Mouse (Mus musculus): ENCODE data around the gene Cdh5.

Cdh5 gene

DNA sequence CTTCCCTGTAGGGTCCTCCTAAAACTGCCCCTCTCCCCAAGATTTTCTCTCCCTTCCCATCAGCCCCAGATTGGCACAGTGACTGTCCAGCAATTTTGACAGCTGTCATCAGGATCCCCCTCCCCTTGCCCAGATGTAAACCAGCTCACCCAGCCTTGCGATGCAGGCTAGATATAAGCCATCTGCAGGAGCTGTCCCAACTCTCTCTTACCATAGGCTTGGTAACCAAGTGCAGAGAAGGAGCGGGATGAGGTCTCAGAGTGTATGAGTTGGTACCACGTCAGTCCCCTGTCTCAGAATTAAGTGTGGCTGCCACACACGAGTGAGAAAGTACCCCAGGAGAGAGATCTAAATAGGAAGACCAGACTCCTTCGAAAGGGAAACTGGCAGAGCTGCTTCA, 87.0 kb downstream of the Cdh5 start:
- no peak for DNase-seq (ENCODE audit: low spot score in 2 of 2)

DNA sequence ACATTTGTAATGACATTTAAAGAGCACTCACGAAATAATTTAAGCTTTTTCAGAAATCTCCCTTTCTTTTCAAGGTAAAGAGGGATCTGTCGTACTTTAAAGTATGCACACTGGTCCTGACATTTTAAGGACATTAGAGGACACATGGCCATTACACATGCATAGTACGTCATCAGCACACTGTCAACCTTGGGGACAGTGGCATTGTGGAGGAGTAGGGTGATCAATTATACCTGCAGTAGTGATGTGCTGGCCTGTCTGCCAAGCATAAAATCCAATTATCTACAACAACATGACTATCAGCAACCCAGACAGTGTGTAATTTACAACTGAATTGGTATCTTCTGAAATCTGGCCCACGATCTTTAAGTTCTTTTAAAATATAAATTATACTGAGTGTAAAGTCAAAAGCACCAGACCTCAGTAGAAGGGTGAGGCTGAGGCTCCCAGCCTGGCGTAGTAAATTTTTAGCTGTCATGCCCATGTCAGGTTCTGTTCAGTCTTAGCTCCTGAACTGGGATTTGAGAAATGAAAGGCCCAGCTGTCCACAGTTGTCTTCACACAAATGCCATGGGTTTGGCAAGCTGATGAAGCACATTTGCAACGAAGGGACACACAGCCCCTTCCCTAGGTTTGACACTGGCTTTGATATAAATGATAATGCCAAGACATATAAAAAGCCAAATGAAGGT, 89.5 kb downstream of the Cdh5 start:
- no peak for DNase-seq (ENCODE audit: low spot score in 2 of 2)

DNA sequence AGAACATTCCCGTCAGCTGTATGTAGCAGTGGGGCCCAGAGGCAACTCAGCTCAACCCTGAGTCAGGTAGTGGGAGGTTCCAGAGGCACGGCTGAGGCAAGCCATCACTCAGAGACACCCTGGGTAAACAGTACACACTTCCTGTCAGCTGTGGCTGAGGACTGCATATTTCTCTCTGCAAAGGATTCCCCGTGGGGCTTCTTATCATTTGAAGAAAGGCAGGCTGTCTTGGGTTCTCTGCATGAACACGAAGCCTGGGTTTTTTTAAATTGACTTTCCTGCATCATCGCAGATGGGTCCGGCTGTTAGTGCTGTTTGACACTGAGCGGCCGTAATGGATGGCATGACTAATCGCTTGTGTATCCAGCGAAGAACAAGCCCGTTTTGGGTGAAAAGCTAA, 90.1 kb downstream of the Cdh5 start:
- no peak for DNase-seq (ENCODE audit: low spot score in 2 of 2)
